Mouse (Mus musculus): ENCODE measurements around the gene Hoxa3.

DNA sequence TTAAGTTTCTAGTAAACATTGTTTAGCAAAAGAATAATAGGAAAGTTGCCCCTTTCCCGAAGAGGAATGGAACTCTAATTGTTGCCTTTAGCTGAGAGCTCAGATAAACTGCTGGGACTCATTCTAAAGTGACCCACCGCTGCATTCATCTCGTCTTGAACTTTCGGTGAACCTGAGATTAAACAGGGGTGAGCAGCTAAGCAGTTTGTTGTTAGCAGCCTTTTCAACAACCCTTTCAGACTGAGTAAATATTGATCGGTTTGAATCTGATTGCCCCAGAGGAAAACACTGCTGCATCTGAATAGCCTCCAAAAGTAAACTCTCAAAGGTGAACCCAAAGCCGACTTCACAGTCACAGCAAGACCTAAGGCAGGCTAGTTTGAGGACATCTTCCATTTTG is 59.9 kb downstream of the Hoxa3 start:
- no peak for TF ChIP-seq GABPA (IDR thresholded peaks at IDR 0.05; ENCODE audit: insufficient replicate concordance, low read depth, low read length)
- TF ChIP-seq UBTF (IDR thresholded peaks at IDR 0.05; ENCODE audit: low read depth, low read length), result no peak
- no peak for TF ChIP-seq TBP (conservative IDR thresholded peaks at IDR 0.05; ENCODE audit: low read depth, low read length)
- TF ChIP-seq BHLHE40 (IDR thresholded peaks at IDR 0.05; ENCODE audit: low read depth, low read length), result no peak
- TF ChIP-seq ETS1 (conservative IDR thresholded peaks at IDR 0.05; ENCODE audit: low read depth, low read length), result no peak
- TF ChIP-seq ZMIZ1 (IDR thresholded peaks at IDR 0.05; ENCODE audit: low read depth, low read length), result no peak
- TF ChIP-seq CTCF (conservative IDR thresholded peaks at IDR 0.05 in 1 of 2, IDR thresholded peaks at IDR 0.05 in 1 of 2; ENCODE audit: low read depth in 2 of 2, low read length in 2 of 2), result no peak
- no peak for TF ChIP-seq CHD2 (IDR thresholded peaks at IDR 0.05; ENCODE audit: low read length)

Measured in CH12.LX (cell line).